Mouse (Mus musculus): ENCODE data around the gene Dnase1l1.

- TF ChIP-seq POLR2A (IDR thresholded peaks at IDR 0.05; ENCODE audit: extremely low read depth, insufficient read depth, low read length) (0 out of 2 replicates have a peak, but pooled peaks have one; percentile 49), CTCF (IDR thresholded peaks at IDR 0.05; ENCODE audit: low read depth, low read length) (no peak)
Measured at GRCm38 (mm10) chrX:74254153-74254887, 27.8 kb downstream of the Dnase1l1 start, which contains the start of gene Emd.

All from liver, adult 2 months (tissue).